Mouse (Mus musculus) thymus, adult 2 months (tissue): ENCODE results near the gene Timm50. TPM values are rescaled to one million over a fixed set of nuclear protein-coding genes. Genes with fewer than 3 reads are reported as not detected.

Source experiments
- DNase-seq: peaks from one replicate; pipeline ENCODE4 v3.0.0; 2021
- H3K27ac ChIP-seq: fragments of 200-500 bp; 2 replicates; pipeline ENCODE4 v1.5.1; 2012; ENCODE audit warnings: low read length, control low read depth; ENCODE audit not compliant: control insufficient read depth, insufficient read depth
- H3K27me3 ChIP-seq: fragments of 200-500 bp; 2 replicates; pipeline ENCODE4 v1.6.1; 2012; ENCODE audit warnings: mild to moderate bottlenecking, low read length, moderate library complexity, mixed read lengths; ENCODE audit not compliant: control insufficient read depth, insufficient read depth
- H3K36me3 ChIP-seq: fragments of 200-500 bp; 2 replicates; pipeline ENCODE4 v1.6.1; 2012; ENCODE audit warnings: mild to moderate bottlenecking, low read length, moderate library complexity; ENCODE audit not compliant: control insufficient read depth, insufficient read depth
- H3K4me1 ChIP-seq: fragments of 200-500 bp; replicated peaks from 2 replicates; pipeline ENCODE4 v1.6.1; 2012; ENCODE audit warnings: low read length; ENCODE audit not compliant: control insufficient read depth, insufficient read depth
- H3K4me3 ChIP-seq: fragments of 200-500 bp; 2 replicates; pipeline ENCODE4 v1.5.1; 2012; ENCODE audit warnings: mild to moderate bottlenecking, low read length, control low read depth, moderate library complexity; ENCODE audit not compliant: control insufficient read depth, insufficient read depth
- CTCF ChIP-seq: fragments of 200-500 bp; IDR thresholded peaks from 2 replicates; pipeline ENCODE4 v1.5.1; 2012; ENCODE audit warnings: mild to moderate bottlenecking, control low read depth, low read length, moderate library complexity, borderline replicate concordance; ENCODE audit not compliant: control insufficient read depth, poor library complexity, insufficient read depth; ENCODE audit errors: extremely low read depth
- POLR2A ChIP-seq: fragments of 200-500 bp; IDR thresholded peaks from 2 replicates; pipeline ENCODE4 v1.6.1; 2012; ENCODE audit warnings: mild to moderate bottlenecking, low read length, control low read depth, moderate library complexity; ENCODE audit not compliant: control insufficient read depth, poor library complexity, insufficient read depth; ENCODE audit errors: extremely low read depth
- WGBS: fragments of 180-500 bp; shearing (Covaris S2); methylation state at CpG from one replicate; pipeline ENCODE4 v1.1.7; 2018; 5-methylcytosine and 5-hydroxymethylcytosine counted together
- polyA plus RNA-seq: library from polyadenylated mRNA; depleted of rRNA; stranded (reverse); fragments of >200 nt; gene quantifications from 2 replicates; pipeline ENCODE4 v1.2.3, GENCODE M21; 2012; rRNA removed

Timm50 gene
- 100 and 102 TPM in 2 replicates for polyA plus RNA-seq

DNA sequence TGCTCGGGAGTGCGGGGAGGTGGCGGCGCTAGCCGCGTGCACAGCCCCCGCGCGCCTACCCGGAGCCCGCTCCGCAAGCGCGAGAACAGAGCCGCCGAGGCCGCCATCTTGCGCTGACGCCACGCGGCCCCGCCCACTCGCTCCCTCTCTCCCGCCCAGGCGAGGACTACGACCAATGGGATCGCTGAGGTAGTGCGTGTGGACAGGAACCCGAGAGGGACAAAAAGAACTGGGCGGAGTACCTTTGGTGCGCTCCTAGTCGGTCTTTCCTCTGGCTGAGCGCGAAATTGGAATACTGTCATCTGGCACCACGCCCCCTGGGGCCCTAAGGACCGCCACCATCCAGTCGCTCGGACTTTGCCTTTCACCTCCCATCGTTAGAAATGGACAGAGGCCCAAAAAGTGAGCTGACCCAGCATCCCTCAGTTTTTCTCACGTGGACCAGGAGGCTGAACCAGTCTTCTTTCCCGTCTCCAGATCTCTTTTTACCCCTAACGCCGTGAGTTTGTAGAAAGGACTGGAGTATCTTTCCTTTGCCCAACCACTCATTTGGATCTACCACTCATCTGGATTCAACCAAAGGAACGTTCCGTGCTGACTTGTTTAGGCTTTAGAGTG is at the start of gene Timm50:
Gene Timm50 (minus strand): TSS at position 147 of the 618 bp plus-strand sequence.
- WGBS, result 1% methylated on average over 45 of the region's 45 CpGs
- no peak within 1 kb of the TSS for H3K27ac ChIP-seq
- peak within 1 kb of the TSS; percentile 69 for H3K4me3 ChIP-seq
- TF ChIP-seq CTCF, result 0 out of 2 replicates have a peak, but pooled peaks have one; percentile 45
- TF ChIP-seq POLR2A, result peak; percentile 73; the same call in 1 of the 2 replicates
- H3K27me3 ChIP-seq, result no peaks in the 10 kb centered on the region
- H3K36me3 ChIP-seq, result peaks cover 30% of the 10 kb centered on the region
- peaks cover 7% of the 10 kb centered on the region for H3K4me1 ChIP-seq
- DNase-seq, result peak; percentile 98

DNA sequence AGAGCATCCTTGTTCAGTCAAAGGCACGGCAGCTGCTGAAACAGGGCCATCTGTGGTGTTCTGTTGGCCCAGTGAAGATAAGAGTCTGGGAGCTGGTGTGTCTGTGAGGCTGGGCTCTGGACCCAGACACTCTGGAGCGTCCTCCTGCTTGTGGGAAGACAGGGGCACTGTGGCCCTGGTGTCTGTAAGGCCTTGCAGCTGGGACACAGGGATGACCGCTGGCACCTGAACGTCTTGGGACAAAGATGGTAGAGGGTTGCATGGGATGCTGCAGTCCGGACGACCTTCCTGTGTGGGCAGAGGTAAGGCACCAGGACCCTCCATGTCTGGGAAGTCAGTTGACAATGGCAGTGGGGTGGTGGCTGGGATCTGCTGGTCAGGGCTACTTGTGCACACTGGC is 48.4 kb upstream of the Timm50 start:
- peaks cover 3% of the 10 kb centered on the region for H3K4me1 ChIP-seq
- H3K36me3 ChIP-seq, result peaks cover 43% of the 10 kb centered on the region
- no peak overlapping the region for H3K4me3 ChIP-seq
- no peaks in the 10 kb centered on the region for H3K27me3 ChIP-seq
- TF ChIP-seq POLR2A (no peak), CTCF (no peak)
- DNase-seq, result no peak
- 99% methylated on average over 6 of the region's 6 CpGs for WGBS
- H3K27ac ChIP-seq, result no peak overlapping the region

GRCm38 (mm10) chr7:28359854-28360253 is 48.0 kb upstream of the Timm50 start:
- 98% methylated on average over 10 of the region's 10 CpGs for WGBS
- no peak for DNase-seq
- peaks cover 6% of the 10 kb centered on the region for H3K4me1 ChIP-seq
- H3K36me3 ChIP-seq, result peaks cover 39% of the 10 kb centered on the region
- H3K27me3 ChIP-seq, result no peaks in the 10 kb centered on the region
- no peak overlapping the region for H3K27ac ChIP-seq
- TF ChIP-seq POLR2A, result no peak
- no peak for TF ChIP-seq CTCF
- H3K4me3 ChIP-seq, result no peak overlapping the region

DNA sequence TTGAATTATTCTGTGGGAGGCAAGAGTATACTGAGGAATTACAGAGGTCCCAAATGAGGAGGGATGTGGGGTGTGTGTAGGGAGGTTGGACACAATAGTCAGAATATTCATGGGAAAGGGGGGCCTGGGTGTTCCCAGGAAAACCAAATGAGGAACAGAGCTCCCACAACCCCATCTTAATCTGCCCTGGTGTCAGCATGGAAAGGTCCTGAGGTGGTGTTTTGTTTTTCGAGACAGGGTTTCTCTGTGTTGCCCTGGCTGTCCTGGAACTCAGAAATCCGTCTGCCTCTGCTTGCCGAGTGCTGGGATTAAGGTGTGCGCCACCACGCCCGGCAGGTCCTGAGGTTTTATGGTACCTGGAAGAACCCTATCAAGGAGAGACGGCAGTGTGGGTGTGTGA is 46.6 kb upstream of the Timm50 start:
- H3K27ac ChIP-seq, result no peak overlapping the region
- 87% methylated on average over 7 of the region's 7 CpGs for WGBS
- no peak for DNase-seq
- no peak overlapping the region for H3K4me3 ChIP-seq
- H3K4me1 ChIP-seq, result peaks cover 6% of the 10 kb centered on the region
- no peaks in the 10 kb centered on the region for H3K27me3 ChIP-seq
- peaks cover 37% of the 10 kb centered on the region for H3K36me3 ChIP-seq
- TF ChIP-seq CTCF (no peak), POLR2A (no peak)

- no peak overlapping the region for H3K27ac ChIP-seq
- WGBS, result 61% methylated on average over 5 of the region's 5 CpGs
- peaks cover 6% of the 10 kb centered on the region for H3K4me1 ChIP-seq
- DNase-seq, result no peak
- H3K27me3 ChIP-seq, result no peaks in the 10 kb centered on the region
- H3K36me3 ChIP-seq, result peaks cover 41% of the 10 kb centered on the region
- H3K4me3 ChIP-seq, result no peak overlapping the region
- TF ChIP-seq CTCF (no peak), POLR2A (no peak)
Observed at GRCm38 (mm10) chr7:28357984-28358383, 46.1 kb upstream of the Timm50 start.

DNA sequence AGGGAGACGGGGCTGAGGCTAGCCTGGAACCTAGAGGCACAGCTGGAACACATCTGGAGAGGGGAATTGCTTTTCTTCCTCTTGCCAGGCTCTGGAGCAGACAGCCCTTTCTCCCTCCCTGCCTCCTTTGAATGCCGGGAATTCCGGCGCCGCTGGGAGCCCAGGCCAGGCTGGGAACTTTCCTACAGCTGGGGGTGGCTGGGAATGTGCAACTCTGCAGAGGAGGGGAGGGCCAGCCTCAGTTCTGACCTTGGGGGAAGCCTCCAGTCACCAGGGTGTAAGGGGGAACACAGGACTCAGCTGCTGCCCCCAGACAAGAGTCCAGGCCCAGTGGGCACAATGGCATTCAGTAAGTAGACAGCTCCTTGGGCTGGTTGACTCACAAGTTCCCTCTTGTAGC is 45.1 kb upstream of the Timm50 start:
- Histone ChIP-seq H3K27me3 (no peaks in the 10 kb centered on the region), H3K4me3 (no peak overlapping the region), H3K36me3 (peaks cover 36% of the 10 kb centered on the region), H3K4me1 (peaks cover 6% of the 10 kb centered on the region), H3K27ac (no peak overlapping the region)
- DNase-seq, result no peak
- TF ChIP-seq CTCF (no peak), POLR2A (no peak)
- 92% methylated on average over 5 of the region's 5 CpGs for WGBS
